8 mouse cellular contexts compared by ENCODE assay signal in genomic region chr15:81511601-81512261, GRCm38 (mm10). TPM values are rescaled to one million over a fixed set of nuclear protein-coding genes. Genes with fewer than 3 reads are reported as not detected.
DNase-seq lines count a peak whose midpoint lies in the region; ATAC-seq and TF ChIP-seq lines count a peak whose summit lies in the region.

No protein-coding gene starts in this region.

- 26% methylated on average over 21 of the region's 21 CpGs for WGBS in heart, postnatal 0 days
- WGBS in large intestine, adult 2 months: 7% methylated on average over 21 of the region's 21 CpGs

- H3K4me2 ChIP-seq in heart, postnatal 0 days (ENCODE audit: low read depth, low read length): peak overlapping the region; percentile 58

- TF ChIP-seq CTCF in heart, postnatal 0 days (IDR thresholded peaks at IDR 0.05; ENCODE audit: low read depth): no peak

- peaks cover 18% of the 10 kb centered on the region for H3K4me1 ChIP-seq in erythroblast, embryonic 14.5 days (ENCODE audit: control insufficient read depth)
- H3K4me1 ChIP-seq in heart, postnatal 0 days (ENCODE audit: control insufficient read depth, insufficient read depth): no peaks in the 10 kb centered on the region

- no peaks in the 10 kb centered on the region for H3K9me3 ChIP-seq in erythroblast, embryonic 14.5 days (ENCODE audit: control insufficient read depth, low read length)
- H3K9me3 ChIP-seq in heart, postnatal 0 days (replicated peaks; ENCODE audit: control insufficient read depth, low read length): no peaks in the 10 kb centered on the region

- H3K36me3 ChIP-seq in erythroblast, embryonic 14.5 days (ENCODE audit: control insufficient read depth): no peaks in the 10 kb centered on the region
- no peaks in the 10 kb centered on the region for H3K36me3 ChIP-seq in heart, postnatal 0 days (replicated peaks; ENCODE audit: control insufficient read depth, insufficient read depth, low read length)

- ATAC-seq in erythroblast, adult 5-6 weeks (replicated peaks; ENCODE audit: low FRiP score, poor library complexity, severe bottlenecking): no peak
- peak; percentile 30; the same call in 1 of the 2 replicates for ATAC-seq in heart, postnatal 0 days (ENCODE audit: insufficient read depth, low read depth)
- 0 out of 2 replicates have a peak, but pooled peaks have one; percentile 16 for ATAC-seq in monocyte, adult 5-6 weeks (replicated peaks; ENCODE audit: insufficient number of reproducible peaks, low FRiP score, low TSS enrichment, poor library complexity, severe bottlenecking)

- TF ChIP-seq EP300 in heart, postnatal 0 days (IDR thresholded peaks at IDR 0.05; ENCODE audit: low read depth): no peak

- no peaks in the 10 kb centered on the region; the same call in 1 of the 2 replicates for H3K27me3 ChIP-seq in erythroblast, embryonic 14.5 days (ENCODE audit: control insufficient read depth)
- H3K27me3 ChIP-seq in heart, postnatal 0 days (ENCODE audit: control insufficient read depth, insufficient read depth, low read length): no peaks in the 10 kb centered on the region

- peak overlapping the region; percentile 45 for H3K9ac ChIP-seq in heart, postnatal 0 days (replicated peaks; ENCODE audit: low read depth, low read length)

- H3K27ac ChIP-seq in heart, postnatal 0 days (ENCODE audit: low read depth): peak overlapping the region; percentile 71

- DNase-seq in adrenal gland, postnatal 25 days: peak; percentile 60
- peak; percentile 29 for DNase-seq in heart, postnatal 0 days (ENCODE audit: low spot score)
- peak; percentile 70 for DNase-seq in large intestine, adult 2 months (ENCODE audit: low read depth, low spot score)
- DNase-seq in thymus, postnatal 10 days (ENCODE audit: low spot score in 2 of 2): peak; percentile 39 to 57
- DNase-seq in layer of hippocampus, postnatal 14 days (ENCODE audit: low spot score in 2 of 2): no peak

- H3K4me3 ChIP-seq in erythroblast, embryonic 14.5 days (replicated peaks): peak overlapping the region; percentile 22
- H3K4me3 ChIP-seq in heart, postnatal 0 days (ENCODE audit: low read depth, low read length): peak overlapping the region; percentile 41

RNA-seq across cellular contexts. Expression of gene Rbx1, which starts 45.6 kb away (rescaled TPM):
- 2.0 and 2.4 TPM in 2 replicates for polyA plus RNA-seq in erythroblast, embryonic 14.5 days (2012)
- total RNA-seq in erythroblast, adult 5-6 weeks (2015; ENCODE audit: low replicate concordance): 52.7 and 66.1 TPM in 2 replicates
- 38.1 and 39.2 TPM in 2 replicates for total RNA-seq in erythroblast, adult 5-6 weeks (2017; ENCODE audit: low replicate concordance)
- 107 and 141 TPM in 2 replicates for total RNA-seq in adrenal gland, postnatal 25 days (2021)
- 59.6 and 131 TPM in 2 replicates for total RNA-seq in heart, postnatal 0 days (2014; rRNA removed; ENCODE audit: low replicate concordance)
- polyA plus RNA-seq in heart, postnatal 0 days (2015; fragmentation: Nextera tagmentation; extraction: Ambion mirVana): 445 and 462 TPM in 2 replicates
- polyA plus RNA-seq in large intestine, adult 2 months (2012; rRNA removed): 52.3 and 56.4 TPM in 2 replicates
- 121 to 126 TPM (median 122 TPM) in 3 replicates for total RNA-seq in monocyte, adult 5-6 weeks (2017)
- 100 to 1,000 TPM; 135 to 148 TPM for total RNA-seq in layer of hippocampus, postnatal 14 days (2021)

Comparison
In these comparisons a context has a peak if more than half of its experiments do, and no peak if none do; other contexts are left out.
1. DNase-seq: peak in adrenal gland, postnatal 25 days (single experiment), heart, postnatal 0 days (single experiment), large intestine, adult 2 months (single experiment) and thymus, postnatal 10 days (2 of 2); none in layer of hippocampus, postnatal 14 days (0 of 2).